Mouse (Mus musculus) urinary bladder, postnatal 4 days (tissue): ENCODE results near the gene Gp1bb.

Experiments used
- DNase-seq, 2 experiments: peaks; one replicate each; pipeline ENCODE4 v3.0.0; 2021 to 2022; ENCODE audit warnings: low spot score in 2 of 2

The Gp1bb gene

DNA sequence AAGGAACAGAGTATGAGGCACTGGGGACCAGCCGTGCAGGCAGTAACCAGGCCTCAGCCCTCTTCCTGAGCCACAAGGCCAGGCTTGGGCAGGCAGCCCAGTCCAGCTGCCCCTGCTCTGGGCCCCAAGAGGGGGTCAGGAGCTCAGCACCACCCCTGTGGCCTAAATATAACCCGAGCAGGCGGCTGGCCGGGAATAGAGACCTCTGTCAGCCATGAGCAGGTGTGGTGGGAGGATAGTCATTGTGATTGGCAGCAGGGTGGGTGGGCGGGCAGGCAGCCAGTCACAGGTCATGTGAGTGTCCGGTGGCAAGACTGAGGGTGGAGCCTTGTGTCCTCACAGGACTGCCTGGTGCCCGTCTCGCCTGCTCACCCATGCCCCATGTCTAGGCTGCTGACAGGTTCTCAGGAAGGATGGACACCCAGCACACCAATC is 17.9 kb downstream of the Gp1bb start:
- no peak for DNase-seq

DNA sequence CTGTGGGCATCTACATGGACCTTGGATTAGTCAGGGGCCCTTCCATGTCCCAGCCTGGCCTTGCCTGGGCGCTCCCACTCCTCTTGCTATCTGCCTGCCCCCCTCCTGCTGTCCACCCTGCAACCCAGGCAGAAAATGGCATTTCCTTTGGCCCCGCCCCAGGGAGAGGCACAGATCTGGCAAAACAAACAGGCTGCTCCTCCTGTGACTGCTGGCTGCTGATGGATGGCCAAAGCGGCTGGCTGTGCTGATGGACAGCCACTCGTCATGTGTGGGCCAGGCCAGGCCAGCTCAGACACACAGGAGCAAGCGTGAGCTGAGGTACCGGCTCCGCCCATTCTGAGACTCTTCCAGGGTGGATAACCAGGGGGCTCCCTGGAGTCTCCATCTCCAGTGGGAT is 20.8 kb downstream of the Gp1bb start:
- DNase-seq, result no peak

DNA sequence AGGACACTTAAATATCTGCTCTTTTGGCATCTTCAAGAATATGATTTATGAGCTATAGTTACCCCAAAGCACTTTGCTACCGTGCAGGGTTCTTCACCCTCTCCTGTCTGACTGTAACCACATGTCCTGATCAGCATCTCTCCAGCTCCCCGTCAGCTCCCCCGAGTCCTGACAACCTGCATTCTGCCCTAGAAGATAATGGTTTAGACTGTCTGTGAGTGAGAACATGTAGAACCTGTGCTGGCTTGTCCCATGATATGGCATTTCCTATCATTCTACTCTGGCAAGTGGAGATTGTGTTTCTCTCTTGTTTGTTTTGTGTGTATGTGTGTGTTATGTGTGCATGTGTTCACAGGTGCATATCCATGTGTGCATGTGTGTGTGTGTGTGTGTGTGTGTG is 24.2 kb downstream of the Gp1bb start:
- DNase-seq, result no peak

DNA sequence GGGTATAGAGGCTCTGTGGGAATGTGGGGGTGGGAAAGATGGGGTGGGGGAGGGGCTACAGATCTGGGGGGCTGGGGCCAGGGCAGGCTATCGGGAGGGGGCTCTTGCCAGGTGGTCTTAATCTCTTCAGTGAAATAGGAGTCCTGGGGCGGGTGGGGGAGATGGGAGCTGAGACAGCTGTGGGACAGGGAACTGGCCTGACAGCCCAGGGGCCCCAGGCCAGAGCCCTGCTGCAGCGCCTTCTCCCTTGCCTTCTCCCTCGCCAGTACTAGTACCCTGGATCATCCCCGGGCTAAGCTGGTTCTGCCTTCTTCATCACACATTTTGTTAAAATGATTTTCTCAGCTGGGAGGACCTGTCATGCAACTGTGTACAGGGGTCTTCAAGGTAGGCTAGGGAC is 25.9 kb downstream of the Gp1bb start:
- DNase-seq, result no peak

DNA sequence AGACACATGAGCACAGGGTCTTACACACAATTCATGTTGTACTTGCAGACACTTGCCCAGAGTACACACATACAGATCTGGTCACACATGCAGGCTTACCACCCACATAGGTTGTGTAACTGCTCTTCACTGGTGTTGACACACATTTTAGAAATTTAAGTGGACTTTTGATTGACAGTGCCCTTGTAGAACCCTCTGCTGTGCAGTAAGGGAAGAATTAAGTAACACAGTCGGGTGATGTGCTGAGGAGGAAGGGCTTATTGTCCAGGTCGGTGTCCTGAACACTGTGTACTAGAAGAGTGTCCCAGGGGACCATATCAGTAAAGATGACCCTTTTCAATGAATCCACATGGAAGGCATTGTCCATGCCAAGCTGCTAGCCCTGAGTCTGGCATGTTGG is 28.3 kb downstream of the Gp1bb start:
- no peak for DNase-seq

DNA sequence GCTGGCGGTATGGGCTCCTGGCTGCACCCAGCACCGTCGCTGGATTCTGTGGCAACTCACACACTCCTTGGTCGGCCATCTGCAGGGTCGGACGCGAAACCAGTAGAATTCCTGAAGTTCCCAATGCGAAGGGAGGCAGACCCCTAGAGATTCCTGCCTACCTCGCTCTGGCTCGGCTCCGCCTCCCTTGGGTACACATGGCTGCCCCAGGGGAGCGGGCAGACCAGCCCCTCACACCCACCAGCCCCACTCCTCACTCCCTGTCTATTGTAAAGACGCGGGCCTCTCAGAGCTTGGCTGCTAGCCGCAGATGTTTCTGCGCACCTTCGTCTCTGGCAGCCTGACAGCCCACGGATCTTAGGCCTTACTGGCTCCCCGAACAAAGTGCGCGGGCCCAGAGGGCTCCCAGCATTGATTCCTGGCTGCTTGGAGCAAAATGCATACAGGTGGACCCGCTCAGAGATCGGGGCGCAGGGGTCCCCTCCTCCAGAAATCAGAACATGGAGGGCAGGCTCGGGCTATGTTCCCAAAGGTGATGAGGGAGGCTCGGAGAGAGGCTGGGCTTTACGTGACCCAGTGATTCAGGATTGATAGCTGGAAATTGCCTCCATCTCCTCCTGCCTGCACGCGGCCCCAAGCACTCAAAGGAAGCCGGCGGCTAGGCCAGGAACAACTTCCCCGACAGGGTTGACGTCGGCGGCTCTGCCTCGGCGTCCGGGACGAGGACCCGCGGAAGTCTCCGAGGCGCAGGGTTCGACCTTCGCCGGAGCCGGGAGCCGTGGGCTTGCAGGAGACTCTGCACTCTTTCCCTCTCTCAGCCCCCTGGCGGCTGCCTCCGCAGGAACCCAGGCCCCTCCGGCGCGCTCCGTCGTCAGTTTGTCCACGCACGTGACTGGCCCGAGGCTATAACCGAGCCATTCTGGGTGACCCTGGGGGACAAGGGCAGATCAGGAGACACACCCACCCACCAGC is 30.9 kb downstream of the Gp1bb start:
- DNase-seq, result no peak

DNA sequence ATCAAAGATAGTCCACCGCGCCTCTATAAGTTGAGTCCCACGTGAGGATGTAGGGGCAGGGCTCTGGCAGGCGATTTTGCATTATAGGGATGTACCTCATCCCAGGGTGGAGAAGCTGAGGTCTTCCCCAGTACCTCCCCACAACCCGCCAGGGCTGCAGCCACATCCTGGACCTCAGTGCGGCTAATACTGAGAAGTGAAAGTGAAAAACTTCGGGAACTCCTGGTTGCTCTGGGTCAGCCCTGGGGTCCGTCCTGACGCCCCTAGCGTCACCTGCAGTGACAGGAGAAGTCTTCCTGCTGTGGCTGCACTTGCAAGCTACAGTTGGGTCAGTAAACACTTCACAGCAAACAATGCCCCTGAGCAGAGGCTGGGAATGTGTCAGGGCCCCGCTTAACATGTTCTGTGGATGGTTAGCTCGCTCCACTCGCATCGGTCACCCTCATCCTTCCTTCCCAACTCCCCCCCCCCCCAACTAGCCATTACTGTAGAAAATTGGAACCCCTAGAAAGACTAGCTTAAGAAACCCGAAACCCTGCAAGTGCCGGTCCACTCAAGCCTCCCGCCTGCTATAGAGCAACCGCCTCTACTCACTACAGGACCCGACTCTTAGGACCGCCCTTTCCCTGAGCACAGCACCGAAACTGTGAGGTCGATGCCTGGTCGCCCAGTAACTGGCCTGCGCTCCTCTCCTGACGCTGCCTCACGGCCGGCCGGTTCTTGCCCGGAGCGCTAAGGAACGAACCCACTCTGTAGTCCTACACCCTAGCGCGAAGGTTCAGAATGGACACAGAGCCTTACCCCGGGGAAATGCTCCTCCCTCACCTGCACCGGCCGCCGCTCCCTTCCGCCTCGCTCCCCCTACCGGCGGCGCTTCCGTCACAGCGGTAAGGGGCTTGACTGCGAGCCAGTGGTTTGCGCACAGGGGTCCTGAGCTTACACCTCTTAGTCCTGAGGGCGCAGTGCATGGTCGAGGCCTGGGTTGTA is 32.1 kb downstream of the Gp1bb start, which contains the start of gene Tbx1:
Gene Tbx1 (minus strand): TSS at position 868 of the 987 bp plus-strand sequence.
- DNase-seq, result no peak

DNA sequence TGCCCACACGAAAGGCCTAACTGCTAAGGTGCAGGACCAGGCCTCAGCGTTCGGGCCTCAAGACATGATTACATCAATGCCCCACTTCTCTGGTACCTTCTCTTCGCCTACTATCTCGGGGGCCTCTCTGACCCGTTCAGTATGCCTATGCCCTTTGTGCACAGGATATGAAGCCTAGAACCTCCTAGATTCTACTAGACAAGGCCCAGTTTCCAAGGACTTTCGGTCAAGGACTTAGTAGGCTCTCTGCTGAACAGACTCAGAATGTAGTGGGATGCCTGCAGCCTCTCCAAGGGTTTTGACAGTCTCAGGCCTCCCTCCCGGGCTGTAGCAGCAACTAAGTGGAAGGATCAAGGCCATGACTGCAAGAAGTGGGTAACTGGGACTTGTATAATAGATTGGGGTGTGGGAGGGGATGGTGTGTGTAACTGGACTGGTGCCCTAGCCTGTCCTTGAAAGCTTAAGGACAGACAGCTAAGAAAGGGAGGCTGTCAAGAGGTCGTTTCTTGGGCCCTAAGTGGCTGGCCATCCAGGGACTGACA is 33.1 kb downstream of the Gp1bb start:
- DNase-seq, result no peak

DNA sequence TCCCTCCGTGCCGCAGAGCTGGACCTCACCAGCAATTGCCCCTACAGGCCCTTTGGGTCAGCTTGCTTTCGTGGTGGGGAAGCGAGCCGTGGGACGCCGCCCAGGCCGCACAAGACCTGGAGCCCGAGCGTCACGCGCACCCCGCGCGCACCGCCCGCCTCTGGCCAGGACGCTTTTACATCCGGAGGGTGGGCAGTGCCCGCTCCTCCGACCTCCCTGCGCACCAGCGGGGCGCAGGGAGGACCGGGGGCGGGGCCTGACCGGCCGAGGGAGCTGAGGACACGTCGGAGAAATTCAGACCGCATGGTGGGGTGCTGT is 33.5 kb downstream of the Gp1bb start:
- no peak for DNase-seq

DNA sequence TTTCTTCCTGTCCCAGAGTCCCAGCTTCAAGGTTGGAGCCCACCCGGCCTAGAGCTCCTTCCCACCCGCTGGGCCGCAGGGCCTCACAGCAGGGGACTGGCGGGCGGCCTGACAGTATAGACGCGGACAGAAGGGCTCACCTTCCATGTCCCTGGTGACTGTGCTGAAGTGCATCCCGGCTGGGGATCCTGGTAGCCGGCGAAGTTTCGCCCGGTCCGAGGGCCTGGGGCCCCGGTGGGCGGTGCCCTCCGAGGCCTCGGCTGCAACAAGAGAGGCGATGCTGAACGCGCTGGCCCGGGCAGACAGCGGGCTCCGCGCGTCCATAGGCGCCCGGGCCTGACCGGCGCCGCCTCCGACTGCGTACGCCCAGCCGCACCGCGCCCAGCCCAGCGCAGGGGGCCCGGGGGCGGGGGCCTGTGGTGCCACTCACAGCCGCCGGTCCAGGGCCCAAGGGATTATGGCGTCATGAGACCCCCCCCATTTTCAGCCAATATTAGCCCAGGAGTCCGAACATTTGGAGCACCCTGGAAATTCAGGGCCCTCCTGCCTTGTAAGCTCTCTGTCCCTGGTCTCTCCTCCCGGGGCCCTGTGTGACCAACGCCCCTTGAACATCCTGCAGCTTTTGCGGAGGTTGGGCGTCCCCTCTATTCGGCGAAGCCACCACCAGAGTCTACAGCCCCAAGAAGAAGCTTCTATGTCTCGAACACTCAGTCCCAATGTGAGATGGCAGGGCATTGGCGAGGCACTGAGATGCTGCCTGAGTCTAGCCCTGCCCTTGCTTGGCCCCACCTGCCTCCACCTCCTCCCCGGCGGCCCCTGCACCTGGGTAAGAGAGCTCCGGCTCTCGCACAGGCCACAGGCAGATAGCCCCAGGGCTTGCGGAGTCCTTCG is 34.1 kb downstream of the Gp1bb start:
- no peak for DNase-seq

DNA sequence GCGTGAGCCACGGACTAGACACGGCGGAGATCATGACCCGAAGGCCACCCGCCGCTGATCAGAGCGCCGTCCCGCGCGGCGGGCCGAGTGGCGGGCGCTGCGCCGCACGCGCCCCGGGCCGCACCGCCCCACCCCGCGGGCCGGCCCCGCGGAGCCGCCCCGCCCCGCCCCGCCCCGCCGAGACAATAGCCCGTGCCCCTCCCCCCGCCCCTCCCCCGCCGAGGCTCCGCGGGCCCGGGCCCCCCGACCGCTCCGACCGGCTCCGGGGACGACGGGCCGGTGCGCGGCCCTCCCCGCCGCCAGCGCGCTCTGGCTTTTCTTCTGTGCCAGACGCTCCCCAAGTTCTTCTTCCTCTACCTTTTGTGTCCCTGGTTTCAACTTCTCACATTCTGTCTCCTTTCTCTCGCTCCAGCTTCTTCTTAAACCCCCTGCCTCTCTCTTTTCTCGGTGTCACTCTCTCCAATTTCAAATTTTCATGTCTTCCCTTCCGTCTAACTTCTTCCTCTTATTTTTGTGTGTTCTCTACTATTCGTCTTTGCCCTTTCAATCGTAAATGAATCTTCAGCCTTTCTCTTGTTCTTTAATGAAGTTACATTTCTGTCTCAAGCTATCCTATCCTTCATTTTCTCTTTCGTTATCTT is 35.2 kb downstream of the Gp1bb start:
- DNase-seq, result no peak

DNA sequence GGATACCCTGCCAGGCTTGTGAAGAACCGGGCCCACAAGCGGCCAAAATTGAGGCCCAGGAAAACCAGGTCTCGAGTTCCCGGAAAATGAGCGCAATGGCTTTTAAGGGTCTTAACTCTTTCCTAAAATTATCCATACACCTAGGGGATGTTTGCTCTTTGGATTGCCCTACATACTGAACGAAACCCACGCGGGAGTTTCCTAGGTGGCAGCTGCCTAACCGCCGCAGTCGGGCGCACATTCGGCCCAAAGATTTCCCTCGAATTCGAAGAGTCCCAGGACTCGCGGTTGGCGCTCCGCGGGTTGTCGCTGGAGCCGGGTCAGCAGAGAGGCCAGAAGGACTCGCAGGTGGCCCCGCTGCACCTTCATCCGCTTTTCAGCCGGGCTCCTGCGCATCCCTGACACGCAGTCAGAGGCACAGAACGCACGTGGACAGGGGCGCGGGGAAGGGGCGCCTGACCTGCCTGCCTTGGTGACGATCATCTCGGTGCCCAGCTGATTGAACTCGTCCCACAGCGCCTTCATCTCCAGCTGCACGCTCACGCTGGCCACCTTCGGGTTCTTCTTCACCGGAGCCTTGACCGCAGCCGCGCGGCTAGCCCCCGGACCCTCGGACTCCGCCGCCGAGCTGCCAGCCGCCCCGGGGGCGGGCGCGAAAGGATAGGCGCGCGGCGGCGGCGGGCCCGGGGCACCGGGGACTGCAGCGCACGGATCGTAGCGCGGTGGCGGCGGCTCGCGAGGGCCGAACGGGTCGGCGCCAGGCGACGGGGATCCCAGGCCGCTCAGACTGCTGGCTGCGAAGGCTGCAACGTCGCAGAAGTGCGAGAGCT is 35.9 kb downstream of the Gp1bb start:
- no peak for DNase-seq

DNA sequence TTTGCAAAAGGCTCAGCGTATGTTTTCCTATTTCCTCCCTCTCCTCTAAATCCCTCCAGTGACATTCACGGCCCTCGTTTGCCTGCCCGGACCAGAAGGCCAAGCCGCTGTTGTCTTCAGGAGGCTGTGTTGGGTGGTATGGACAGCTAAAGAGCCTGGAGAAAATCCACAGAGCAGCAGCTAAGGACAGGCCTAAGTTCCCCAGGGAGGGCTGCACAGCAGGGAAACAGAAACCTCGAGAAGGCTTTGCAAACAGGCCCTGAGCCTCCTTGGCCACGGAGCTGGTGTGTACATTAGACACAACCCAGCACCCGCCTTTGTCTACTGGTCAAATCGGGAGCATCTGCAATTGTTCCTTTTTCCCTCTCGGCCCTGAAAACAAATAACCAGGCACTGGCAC is 36.5 kb downstream of the Gp1bb start:
- DNase-seq, result no peak

DNA sequence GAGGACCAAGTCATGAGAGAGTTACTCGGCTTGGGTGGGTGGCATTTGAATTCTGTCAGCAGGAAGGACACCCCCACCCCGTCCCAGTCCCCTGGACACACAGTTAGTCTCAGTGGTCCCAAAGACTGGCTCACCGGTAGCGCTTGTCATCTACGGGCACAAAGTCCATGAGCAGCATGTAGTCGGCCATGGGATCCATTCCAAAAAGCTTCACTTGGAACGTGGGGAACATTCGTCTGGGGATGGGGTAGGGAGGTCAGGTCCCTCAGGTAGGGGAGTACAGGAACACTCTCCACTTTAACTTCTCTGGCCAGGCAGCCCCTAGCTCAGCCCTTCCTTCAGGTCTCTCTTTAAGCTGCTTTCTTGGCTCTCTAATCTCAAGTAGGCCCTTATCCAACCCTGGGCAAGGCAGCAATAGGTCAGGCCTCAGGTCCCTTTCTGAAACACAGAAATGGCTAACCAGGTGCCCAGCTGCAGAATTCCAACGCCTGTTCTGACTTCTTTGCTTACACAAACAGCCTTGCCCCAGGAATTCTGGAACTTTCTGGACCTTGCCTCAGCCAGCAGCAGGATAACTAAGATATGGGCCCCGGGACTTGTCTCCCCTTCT is 37.2 kb downstream of the Gp1bb start:
- DNase-seq, result no peak

DNA sequence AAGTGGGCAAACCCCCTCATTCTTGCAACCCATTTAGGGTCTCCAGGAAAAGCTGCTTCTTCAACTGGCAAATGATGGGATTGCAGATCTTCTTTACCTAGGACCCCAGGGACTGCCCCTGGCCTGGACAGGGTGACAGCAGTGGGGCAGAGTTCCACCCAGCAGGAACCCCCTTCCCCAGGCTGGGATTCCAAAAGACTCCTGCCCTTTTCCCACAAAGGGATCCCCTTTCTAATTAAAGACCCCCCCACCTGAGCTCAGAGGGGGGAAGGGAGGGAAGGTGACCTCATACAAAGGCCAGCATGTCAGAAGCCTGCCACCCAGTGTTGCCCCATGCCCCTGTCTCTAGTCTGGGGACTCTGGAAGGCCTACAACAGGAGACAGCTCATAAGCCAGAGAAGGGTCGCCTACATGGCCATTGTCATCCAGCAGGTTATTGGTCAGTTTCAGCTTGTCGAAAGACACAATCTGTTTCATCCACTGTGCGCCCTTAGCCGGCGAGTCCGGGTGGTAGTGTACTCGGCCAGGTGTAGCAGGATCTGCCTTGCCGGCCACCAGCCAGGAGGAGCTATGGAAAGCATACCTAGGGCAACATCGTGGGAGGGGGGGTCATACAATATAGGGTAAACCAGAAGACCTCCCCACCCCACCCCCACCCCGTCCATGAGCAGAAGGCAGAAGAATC is 38.4 kb downstream of the Gp1bb start:
- no peak for DNase-seq

DNA sequence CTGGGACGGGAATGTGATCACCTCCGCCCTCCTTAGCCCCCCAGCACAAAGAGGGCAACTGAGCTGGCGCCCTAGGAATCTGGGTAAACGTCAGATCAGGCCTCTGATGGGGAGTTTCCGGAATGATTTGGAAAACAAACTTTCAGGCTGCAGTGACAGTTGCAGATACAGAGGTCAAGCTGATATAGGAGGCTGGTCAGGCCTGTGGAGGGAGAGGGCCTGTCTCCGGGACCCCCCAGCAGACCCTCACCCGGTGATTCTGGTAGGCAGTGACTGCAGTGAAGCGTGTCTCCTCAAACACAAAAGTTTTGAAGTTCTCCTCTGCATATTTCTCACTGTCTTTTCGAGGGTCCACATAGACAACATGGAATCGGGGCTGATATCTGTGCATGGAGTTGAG is 39.0 kb downstream of the Gp1bb start:
- DNase-seq, result no peak

DNA sequence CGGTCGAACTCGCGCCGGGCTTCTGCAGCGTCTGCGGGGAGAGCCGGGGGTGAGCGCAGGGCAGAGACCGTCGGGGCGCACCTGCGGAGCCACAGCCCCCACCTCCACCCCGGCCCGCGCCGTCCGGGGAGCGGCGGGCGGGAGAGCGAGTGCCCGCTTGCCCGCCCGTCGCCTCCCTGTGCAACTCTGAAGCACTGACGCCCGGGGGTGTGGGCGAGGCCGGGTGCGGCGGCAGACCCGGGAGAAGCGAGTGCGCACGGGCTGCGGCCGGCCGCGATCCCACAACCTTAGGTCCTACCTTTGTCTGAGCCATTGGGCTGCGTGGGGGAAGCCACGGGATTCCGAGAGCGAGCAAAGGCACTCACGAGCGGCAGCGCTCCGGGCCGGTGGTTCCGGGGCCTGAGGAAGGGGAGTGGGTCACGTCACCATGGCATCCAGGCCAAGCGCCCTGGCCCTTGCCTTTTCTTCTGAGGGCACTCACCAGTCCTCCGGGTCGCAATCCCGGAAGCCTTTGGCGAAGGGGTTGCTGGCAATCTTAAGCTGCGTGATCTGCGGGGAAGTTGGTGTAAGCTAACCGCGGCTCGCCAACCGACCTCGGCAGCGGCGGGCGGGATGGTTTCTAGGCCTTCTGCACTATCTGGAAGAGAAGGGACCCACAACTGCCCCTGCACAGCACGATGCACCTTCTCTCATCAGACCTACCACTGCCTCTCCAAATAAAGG is 39.6 kb downstream of the Gp1bb start:
- no peak for DNase-seq

DNA sequence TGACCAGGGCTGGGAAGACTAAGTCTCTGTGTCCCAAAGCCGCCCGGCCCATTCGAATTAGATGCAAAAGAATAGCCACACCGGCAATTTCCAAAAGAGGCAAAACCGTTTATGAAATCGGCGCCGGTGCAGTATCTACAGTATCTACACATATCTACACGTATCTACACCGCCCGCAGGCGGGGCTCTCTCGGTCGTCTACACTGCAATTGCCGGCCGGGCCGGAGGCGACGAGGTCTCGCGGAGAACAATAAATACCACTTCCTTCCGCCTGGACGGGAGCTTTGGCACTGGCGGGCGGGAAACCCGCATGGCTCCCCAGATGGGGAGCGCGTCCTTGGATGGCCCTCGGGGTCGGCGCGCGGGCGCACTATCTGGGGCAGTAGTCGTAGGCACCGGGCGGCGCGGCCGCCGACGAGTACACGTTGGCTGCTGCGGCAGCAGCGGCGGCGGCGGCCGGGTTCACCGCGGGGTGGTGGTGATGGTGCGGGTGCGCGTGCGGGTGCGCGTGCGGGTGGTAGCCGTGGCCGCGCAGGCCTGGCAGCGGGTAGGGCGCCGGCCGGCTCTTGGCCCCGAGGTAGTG is 40.5 kb downstream of the Gp1bb start:
- no peak for DNase-seq
